Mouse (Mus musculus) lung, postnatal 10 days (tissue): Measurements from ENCODE around the gene Ttc32.
"Not testable (repeated sequence)": the region's sequence is repeated elsewhere in the genome, so short reads cannot be mapped to it uniquely, and the experiment has no call there.

Experiments
- DNase-seq: peaks from one replicate; pipeline ENCODE4 v3.0.0; 2021

Ttc32 gene

DNA sequence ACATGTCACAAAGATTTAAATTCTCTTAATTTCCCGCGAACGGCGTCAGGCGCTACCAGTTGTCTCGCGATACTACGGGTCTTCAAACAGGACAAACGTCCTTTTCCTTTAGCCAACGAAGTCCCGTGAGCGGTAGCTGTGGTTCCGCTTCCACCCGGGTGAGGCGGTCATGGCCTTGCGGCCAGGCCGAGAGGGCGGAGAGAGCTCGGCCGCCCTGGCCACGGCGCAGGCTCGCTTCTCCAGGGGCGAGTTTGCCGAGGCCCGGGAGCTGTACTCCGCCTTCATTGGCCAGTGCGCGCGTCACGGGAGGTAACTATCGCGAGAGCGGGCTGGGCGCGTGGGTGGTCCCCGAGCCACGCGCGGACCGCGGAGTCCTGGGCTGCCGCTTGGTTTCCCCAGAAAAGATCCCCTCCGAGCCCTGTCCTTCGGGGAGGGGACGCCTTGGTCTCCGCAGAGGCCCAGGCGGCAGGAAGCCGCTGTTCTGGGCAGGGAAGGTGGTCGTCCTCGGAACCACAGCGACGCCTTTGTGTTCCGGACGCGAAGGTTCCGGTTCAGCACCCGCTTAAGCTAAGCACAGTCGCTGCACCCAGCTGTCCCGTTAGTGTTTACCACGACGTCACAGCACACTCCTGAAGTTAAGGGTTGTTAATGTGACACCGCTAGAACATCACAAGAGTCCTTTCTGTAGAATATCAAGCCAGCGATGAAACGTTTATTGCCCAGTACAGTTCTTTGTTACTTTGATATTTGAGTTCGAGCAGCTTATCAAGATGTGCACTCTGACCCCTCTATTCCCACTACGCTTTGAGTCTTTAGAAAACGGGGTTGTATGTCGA lies at the start of gene Ttc32:
Gene Ttc32 (plus strand): TSS at position 110 of the 836 bp plus-strand sequence.
- DNase-seq: peak; percentile 95

DNA sequence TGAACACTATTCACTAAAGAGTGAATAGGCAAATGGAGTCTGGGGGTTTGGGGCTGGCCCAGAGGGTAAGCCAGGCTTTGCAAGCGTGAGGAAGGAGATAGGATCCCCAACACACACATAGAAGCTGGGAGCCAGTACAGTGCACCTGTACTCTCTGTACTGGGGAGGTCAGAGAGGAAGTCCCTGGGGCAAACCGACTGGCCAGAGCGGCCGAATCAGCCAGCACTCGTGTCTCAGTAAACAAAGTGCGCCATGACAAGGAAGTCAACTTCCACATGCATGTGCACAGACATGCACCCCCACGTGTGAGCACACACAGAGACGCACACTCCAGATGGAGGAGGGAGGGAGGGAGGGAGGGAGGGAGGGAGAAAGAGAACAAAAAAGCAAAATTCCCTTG lies 36.6 kb upstream of the Ttc32 start:
- no peak for DNase-seq

DNA sequence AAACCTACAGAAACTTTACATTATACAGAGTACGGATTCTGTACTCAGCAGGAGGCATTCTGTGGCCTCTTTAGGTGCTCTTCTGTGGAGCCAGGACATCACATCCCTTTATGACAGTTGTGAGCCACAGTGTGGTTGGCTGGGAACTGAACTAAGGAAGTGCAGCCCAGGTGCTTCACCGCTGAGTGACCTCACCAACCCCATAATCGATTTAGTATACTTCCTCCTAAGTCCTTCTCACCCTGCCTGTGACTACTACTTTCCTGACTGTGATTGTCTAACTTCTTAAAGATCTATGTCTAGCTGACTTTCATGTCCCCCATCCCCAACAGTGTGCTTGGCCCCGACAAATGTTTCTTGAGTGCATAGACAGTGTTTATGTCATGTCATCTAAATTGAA lies 31.5 kb upstream of the Ttc32 start:
- DNase-seq: no peak

DNA sequence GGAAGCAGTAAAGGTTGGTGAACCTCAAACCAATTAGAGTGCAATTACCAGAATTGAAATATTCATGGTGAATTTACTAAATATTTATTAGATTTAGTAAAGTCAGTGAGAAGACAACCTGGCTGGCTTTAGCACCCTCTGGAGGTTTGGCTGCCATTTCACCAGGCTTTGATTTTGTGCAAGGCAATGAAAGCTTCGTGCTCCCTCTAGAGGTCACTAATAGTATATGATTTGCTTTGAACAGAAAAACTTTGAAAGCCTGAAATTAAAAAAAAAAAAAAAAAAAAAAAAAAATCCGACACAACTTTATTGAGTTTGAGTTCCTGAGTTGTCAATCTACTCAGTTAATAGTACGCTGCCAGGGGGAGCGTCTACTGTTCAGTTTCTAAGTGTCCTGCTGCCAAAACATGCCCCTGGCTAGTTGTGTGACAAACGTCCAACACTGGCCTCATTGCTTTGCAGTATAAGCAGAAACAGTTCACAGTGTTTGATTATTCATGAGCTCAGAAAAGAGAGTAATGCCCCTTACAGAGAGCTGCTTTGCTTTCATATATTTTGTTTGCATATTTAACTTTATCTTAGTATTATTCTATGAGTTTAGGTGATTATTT lies 27.7 kb upstream of the Ttc32 start:
- peak; percentile 82 for DNase-seq

- no peak for DNase-seq
Observed at GRCm38 (mm10) chr12:9007146-9007545, 22.7 kb upstream of the Ttc32 start.

DNA sequence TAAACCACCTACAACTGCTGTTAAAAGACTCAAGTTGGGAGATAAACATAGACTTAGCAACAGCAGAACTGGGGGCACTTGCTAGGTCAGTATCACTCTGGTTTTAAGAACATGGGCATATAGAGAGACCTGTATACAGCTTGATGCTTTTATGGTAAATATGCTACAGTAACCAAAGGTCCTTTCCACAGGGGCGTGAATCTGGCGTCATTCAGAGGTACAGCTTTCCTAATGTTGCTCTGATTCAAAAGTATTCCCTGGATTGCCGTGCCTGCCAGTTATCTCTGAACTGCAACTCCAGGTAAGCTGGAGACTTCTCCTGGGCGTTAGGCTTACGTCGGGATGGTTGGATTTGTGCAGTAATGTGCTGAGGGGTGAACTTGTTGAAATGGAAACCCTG lies 22.0 kb upstream of the Ttc32 start:
- DNase-seq: no peak

DNA sequence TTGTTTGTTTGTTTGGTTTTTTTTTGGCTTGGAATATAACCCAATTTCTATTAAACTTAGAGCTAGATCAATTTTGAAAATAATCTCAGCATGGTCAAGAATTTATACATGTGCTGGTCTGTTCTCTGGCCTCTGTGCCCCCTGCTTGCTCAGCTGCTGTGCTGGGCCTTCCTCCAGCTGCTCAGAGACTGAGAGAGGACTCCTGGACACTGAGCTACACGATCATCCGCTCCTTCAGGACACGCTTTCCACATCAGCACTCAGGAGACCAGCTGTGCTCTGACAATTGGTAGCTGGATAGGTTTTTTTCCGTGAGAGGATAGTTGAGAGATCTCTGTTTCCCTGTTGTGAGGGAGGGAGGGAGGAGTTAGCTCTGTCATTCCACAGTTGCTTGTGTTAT lies 19.5 kb upstream of the Ttc32 start:
- DNase-seq: no peak

- DNase-seq: no peak
Observed at GRCm38 (mm10) chr12:9016376-9016775, 13.4 kb upstream of the Ttc32 start.

DNA sequence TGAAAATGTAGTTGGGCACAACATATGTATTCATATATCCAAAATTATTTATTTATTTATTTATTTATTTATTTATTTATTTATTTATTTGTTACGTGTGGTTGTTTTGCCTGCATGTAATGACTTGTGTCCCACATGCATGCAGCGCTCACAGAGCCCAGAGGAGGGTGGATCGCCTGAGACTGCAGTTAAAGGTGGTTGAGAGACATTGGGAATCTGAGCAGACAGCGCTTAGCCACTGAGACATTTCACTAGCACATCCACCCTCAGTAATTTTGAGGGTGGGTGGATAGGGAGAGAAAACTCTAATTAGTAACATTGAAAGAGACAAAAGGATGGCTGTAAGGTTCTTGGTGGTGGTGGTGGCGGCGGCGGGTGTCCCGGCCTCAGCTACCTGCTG lies 9.4 kb upstream of the Ttc32 start:
- DNase-seq: no peak

GRCm38 (mm10) chr12:9020986-9021385 lies 8.8 kb upstream of the Ttc32 start:
- DNase-seq: no peak

- DNase-seq: no peak
Observed at GRCm38 (mm10) chr12:9023031-9023430, 6.8 kb upstream of the Ttc32 start.

- DNase-seq: no peak
Observed at GRCm38 (mm10) chr12:9024071-9024470, 5.7 kb upstream of the Ttc32 start.

DNA sequence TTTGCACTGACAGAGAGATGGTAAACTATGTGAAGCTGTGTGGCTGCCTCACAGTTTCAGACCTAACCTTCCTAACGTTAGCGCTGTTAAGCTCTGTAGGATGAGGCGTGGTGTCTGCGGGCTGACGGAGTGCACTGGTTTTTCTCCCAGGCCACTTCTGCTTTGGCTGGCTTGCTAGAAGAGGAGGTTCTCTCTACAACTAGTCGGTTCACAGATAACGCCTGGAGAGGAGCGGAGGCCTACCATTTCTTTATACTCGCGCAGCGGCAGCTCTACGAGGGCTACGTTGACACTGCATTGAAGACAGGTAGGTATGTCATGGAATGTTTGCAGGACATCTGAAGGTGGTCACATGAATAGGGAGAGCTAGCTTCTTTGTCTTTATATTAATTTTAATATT lies 5.1 kb upstream of the Ttc32 start:
- DNase-seq: no peak

GRCm38 (mm10) chr12:9026843-9027242 lies 3.0 kb upstream of the Ttc32 start:
- no peak for DNase-seq

DNA sequence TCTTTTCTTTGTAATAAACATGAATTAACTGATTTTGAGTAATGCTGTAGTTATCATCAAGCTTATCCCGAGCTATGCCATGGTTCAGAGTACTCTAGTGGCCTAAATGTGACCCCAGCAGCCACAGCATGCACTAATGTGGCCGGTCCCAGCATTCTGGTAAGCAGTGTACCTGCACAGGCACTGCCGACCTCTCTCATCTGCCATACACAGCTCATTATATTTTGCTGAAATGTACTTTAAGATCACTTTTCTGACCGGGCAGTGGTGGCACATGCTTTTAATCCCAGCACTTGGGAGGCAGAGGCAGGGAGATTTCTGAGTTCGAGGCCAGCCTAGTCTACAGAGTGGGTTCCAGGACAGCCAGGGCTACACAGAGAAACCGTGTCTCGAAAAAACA lies 981 bp upstream of the Ttc32 start:
- DNase-seq: not testable (repeated sequence)

GRCm38 (mm10) chr12:9029506-9029887 lies 300 bp upstream of the Ttc32 start:
- no peak for DNase-seq

GRCm38 (mm10) chr12:9031166-9031565 lies 1.4 kb downstream of the Ttc32 start:
- no peak for DNase-seq

- DNase-seq: no peak
Observed at GRCm38 (mm10) chr12:9033140-9033539, 3.3 kb downstream of the Ttc32 start.

- no peak for DNase-seq
Observed at GRCm38 (mm10) chr12:9036409-9036808, 6.6 kb downstream of the Ttc32 start.

DNA sequence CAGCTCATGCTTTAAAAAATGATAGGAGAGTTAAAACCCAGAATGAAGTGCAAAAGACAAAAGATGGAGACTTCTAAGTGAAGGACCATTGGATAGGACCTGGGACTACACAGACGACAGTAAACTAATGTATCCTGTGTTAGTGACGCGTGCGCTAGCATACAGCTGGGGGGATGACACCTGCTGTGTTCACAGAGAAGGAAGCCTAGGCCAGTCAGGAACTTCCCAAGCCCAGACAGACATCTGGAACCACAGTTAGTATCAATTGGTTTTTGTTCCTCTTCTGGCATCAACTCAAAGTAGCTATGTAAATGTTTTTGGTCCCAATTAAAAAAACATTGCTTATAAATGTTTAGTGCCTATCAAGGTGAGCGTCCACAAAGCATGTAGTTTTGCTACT lies 10.4 kb downstream of the Ttc32 start:
- no peak for DNase-seq

DNA sequence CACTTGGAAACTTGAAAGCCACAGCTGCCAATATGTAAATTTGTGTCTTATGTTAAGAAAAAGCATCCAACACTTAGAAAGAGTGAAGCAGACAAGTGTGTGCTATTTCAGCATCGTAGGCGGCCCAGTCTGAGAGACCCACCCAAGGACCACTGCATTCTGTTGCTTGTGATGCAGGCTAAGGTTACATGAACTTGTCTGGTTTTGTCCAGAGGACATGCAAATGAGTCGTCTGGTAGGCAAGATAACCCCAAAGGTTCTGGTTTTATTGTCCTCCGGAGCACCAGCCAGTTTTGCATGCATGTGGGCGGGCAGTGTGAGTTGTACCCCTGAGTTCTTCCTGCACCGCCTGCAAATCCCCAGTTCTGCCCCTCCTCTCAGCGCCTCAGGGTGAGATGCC lies 10.9 kb downstream of the Ttc32 start:
- DNase-seq: no peak

DNA sequence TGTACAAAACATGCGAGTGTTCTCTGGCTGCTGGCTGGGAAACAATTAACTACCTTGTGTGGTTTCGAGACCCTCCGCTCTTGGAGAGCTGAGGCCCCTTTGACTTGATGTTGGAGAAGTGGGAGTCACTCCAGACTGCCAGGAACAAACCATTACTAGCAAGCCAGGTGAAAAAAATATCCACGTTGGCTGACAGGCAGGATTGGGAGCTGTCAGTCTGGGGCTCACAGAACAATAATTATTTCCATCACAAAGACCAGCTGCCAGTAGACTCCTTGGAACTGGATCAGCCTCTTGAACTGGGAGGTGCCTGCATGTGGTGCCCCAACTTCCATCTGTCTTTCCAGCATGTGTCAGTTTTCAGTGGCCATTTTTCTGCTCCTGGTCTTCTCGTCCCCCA lies 12.5 kb downstream of the Ttc32 start:
- no peak for DNase-seq

GRCm38 (mm10) chr12:9042759-9043158 lies 13.0 kb downstream of the Ttc32 start:
- no peak for DNase-seq

- no peak for DNase-seq
Observed at GRCm38 (mm10) chr12:9044666-9045065, 14.9 kb downstream of the Ttc32 start.

- DNase-seq: no peak
Observed at GRCm38 (mm10) chr12:9046674-9047073, 16.9 kb downstream of the Ttc32 start.
